Mouse (Mus musculus): ENCODE measurements around the gene 1700013F07Rik. TPM values are rescaled to one million over a fixed set of nuclear protein-coding genes. Genes with fewer than 3 reads are reported as not detected.
"Not testable (repeated sequence)": the region's sequence is repeated elsewhere in the genome, so short reads cannot be mapped to it uniquely, and the experiment has no call there.

The 1700013F07Rik gene
- total RNA-seq, 2 experiments from 2014 or later: not detected

DNA sequence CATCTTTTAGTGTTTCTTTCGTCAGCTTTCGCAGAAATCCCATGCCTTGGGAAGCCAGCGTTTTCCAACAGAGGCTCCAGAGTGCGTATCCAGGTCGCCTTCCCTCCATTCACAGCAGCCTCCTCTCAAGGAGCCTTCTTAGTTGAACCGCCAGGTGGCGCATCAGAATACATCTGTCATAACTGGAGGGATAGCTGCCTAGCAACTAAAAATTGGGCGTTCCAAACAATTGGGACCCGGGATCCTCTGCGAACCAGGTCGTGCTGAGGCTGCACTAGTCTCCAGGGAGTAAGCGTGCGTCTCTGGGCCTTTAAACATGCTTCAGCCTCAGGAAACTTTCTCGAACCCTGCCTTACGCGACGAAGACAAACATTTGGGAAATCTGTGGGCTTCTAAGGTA is 3.4 kb downstream of the 1700013F07Rik start:
- DNase-seq (ENCODE audit: low spot score): peak; percentile 66
- intact Hi-C loops (cut with DNase I): no loop called here

DNA sequence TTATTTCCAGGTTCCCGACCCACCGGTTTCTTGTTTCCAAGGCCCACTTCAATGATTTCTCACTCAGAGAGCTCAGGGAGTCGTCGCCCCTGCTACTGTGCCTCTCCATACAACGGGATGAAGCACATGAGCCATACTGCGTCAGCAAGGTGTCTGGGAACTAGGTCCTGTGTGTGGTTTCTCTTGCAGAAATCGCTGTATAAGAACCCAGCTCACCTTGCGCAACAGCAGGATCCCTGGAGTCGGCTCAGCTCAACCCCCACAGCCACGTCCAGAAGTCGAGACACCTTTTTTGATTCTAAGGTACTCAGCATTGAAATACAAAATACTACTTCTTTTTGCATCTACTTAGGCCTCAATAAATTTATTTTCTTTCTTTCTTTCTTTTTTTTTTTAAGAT is 8.3 kb downstream of the 1700013F07Rik start:
- intact Hi-C loops (cut with DNase I): no loop called here
- DNase-seq (ENCODE audit: low spot score): no peak

DNA sequence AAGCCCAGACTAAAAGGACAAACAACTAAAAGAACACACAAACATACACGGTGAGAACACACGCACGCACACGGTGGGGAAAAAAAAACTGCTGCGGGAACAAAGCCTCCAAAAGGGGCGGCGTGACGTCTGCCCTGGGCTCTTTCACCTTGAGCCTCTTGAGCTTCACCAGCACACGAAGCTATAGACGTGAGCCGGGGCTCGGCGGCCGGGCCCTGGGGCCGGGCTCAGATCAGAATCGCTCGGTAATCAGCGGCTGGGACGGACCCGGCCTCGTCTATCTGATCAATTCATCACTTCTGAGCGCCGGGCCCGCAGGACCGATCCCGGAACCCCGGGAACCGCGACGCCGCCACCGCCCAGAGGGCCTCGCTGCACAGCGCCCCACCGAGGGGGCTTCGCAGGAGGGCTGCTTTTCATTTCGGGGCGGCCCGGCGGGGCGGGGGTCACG is 20.2 kb downstream of the 1700013F07Rik start:
- no peak for DNase-seq (ENCODE audit: low spot score)
- intact Hi-C loops (cut with DNase I): no loop called here

DNA sequence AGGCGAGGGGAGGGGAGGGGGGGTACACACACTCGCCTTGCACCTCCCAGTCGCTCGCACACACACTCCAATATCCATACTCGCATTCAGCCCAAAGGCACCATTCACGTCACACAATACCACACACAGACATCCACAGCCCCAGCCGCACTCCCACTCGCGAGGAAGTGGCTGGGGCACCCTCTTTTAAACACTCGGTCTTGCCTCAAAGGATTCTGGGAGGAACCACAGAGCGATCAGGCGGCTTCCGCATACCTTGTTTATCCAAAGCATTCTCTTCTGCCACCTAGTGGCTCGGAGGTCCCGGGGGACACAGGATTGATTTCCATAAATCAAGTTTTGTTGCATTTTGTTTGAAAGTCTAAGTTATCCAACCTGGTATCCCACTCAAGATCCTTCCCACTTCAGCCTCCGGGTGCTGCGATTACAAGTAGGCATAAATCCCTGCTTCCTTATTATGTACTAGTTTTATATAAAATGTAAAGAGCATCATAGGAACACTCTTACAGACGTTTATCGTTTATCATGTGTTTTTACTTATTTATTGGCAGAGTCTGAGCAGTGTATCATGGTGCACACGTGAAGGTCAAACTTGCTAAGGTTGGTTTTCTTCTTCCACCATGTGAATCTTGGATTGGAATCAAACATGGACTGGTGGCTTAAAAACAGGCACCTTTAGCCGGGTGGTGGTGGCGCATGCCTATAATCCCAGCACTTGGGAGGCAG is 20.8 kb downstream of the 1700013F07Rik start:
- peak; percentile 85 for DNase-seq (ENCODE audit: low spot score)
- intact Hi-C loops (cut with DNase I): no loop called here

DNA sequence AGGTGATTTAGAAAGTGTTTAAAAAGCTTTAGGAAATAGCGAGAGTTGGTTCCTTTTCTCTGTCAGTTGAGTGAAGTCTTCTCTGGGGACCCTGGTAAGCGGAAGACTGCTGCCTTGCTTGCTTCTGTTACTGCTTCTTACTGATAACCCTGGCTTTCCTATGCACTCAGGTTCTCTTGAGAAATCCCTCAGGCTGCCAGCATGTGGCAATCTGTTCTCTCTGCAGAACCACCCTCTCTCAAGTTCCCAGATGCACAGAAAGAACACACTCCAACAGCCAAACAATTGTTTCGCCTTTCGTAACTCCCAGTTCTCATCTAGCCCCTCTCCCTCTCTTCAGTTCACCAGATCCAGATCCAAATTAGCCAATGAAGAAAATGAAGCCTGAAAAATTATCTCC is 23.9 kb downstream of the 1700013F07Rik start:
- intact Hi-C loops (cut with DNase I): no loop called here
- DNase-seq (ENCODE audit: low spot score): no peak

DNA sequence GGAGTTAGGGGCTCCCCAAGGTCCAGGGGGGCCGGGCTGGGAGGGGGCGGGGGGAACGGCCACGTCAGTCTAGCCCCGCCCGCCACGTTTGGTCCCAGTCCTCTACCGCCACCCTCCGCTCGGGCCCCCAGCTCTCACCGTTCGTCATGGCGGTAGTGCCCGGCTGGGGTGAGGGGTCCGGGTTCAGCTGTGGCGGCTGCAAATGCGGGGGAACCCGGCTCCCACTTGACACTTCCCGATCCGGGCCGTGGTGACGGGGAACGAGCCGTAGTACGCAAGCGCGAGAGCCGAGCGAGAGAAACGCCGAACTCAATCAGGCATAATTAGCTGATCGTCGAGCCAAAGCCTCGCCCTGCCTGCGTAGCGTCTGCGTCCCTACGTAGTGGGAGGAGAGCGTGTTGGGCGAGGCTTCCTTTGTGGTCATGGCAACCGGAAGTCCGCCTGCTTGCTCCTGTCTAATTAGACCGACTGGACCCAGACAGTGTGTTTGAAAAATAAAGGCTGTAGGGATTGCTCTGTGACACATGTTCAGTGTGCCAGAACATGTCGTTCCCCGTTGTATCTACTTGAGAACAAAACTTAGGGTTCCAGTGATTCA is 28.3 kb downstream of the 1700013F07Rik start, which contains the start of gene Tmem167b:
Tmem167b (minus strand) TSS at position 334 of the 598 bp plus-strand sequence.
- intact Hi-C loops (cut with DNase I): loop anchor here (2.0 to 10.0 kb wide), 3 partner anchors 93 to 357 kb away; partner anchors contain the start of gene Cyb561d1
- peak; percentile 95 for DNase-seq (ENCODE audit: low spot score)

DNA sequence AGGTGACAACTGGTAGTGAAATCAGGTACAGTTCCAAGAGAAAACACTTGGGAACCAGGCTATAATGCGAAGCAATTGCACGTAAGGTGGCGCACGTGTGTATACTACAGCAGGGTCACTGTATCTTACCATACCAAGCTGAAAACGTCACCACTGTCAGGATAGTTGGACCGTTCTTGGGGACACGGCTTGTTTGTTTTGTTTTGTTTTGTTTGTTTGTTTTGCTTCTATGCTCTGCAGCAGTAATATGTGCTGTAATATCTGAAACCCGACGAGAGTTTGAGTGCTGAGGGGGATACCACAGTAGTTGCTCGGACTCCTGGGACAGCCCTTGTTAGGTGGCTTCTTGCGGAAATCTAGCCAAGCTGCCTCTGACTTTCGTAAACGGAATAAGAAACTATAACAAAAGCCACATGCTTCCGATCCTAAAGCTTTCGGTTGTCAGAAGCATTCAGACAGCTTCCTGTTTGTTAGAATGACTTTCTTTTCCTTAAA is 28.9 kb downstream of the 1700013F07Rik start:
- intact Hi-C loops (cut with DNase I): loop anchor here (2.0 to 10.0 kb wide), 3 partner anchors 92 to 358 kb away; partner anchors contain the start of gene Cyb561d1
- DNase-seq (ENCODE audit: low spot score): no peak

DNA sequence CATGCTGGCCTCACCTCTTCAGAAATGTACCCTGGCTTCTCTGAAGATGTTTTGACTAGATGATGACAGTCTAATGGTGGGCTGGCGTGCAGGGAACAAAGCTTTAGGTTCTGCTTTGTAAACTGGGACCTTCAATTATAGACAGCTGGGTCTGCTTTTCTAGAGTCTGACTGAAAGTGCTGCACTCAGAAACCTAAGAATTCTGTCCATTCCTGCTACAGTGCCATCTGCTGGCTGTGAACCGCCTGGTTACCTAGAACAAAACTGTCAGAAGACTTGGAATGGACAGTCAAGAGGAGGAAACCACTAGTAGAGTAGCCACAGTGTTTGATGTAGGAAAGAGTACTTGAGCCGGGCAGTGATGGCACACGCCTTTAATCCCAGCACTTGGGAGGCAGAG is 29.4 kb downstream of the 1700013F07Rik start:
- DNase-seq (ENCODE audit: low spot score): peak; percentile 55
- intact Hi-C loops (cut with DNase I): loop anchor here (2.0 to 10.0 kb wide), 3 partner anchors 91 to 359 kb away; partner anchors contain the start of gene Cyb561d1

DNA sequence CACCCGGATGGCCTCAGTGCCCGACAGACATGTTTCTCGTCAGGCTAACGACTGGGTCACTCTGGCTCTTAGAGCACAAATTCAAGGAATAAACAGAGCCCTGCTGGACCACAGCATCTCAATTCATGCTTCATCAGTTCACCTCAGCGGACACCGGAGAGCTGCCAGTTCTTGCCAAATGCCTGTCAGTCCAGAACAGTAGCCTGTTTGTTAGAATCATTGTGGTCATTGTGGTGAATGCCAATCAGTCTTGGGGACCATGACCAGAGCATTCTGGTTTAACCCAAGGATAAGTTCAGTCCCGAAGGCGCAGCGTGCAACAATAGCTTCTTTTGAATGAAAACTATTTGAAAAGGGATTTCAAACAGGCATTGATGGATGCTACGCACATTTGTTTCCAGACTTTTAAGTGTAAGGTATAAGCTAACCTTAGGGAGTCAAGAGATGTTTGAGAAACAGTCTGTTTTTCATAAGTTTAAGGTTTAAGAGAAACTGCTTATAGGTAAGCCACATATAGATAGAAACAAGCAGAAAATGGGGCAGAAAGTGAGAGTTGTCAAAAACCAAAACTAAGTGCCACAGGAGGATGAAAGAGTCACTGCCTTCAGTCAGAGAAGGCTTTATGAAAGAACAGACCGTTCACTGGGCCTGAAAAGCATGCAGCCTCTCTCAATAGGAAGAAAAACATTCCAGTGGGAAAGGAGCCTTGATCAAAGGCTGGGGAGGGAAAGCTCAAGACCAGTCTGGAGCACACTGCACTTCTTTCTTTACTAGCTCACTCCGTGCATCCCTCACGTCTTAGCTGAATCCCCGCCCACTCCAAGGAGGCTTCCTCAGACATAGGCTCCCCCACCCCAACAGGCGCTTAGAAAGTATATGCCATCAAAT is 34.3 kb downstream of the 1700013F07Rik start:
- intact Hi-C loops (cut with DNase I): loop anchor here (10.0 kb wide), 1 partner anchor 363 kb away; the partner anchor contains the start of gene Cyb561d1
- DNase-seq (ENCODE audit: low spot score): no peak

DNA sequence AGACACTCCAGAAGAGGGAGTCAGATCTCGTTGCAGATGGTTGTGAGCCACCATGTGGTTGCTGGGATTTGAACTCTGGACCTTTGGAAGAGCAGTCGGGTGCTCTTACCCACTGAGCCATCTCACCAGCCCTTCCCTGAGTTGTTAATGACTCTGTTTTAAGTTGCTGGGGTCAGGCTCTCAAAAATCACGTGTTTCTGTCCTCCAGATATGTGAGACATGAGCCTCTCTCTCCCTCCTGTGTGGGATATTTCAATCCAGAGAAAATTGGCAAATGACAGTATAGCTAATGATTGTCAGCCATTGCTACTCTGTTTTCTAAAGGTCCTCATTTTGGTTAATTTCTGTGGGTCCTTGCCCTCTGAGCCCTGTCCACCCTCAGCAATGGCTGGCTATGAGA is 35.7 kb downstream of the 1700013F07Rik start:
- not testable (repeated sequence) for DNase-seq (ENCODE audit: low spot score)
- intact Hi-C loops (cut with DNase I): loop anchor here (10.0 kb wide), 1 partner anchor 365 kb away; the partner anchor contains the start of gene Cyb561d1

DNA sequence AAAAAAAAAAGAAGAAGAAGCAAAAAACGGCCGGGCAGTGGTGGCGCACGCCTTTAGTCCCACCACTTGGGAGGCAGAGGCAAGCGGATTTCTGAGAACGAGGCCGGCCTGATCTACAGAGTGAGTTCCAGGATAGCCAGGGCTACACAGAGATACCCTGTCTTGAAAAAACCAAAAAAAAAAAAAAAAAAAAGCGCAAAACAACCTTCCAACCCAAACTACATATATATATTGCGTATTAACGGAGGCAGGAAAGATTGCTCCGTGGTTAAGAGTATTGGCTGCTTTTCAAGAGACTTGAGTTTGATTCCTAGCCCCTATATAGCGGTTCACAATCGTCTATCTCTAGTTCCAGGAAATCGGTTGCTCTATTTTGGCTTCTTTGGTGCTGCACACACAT is 36.9 kb downstream of the 1700013F07Rik start:
- no peak for DNase-seq (ENCODE audit: low spot score)
- intact Hi-C loops (cut with DNase I): no loop called here

DNA sequence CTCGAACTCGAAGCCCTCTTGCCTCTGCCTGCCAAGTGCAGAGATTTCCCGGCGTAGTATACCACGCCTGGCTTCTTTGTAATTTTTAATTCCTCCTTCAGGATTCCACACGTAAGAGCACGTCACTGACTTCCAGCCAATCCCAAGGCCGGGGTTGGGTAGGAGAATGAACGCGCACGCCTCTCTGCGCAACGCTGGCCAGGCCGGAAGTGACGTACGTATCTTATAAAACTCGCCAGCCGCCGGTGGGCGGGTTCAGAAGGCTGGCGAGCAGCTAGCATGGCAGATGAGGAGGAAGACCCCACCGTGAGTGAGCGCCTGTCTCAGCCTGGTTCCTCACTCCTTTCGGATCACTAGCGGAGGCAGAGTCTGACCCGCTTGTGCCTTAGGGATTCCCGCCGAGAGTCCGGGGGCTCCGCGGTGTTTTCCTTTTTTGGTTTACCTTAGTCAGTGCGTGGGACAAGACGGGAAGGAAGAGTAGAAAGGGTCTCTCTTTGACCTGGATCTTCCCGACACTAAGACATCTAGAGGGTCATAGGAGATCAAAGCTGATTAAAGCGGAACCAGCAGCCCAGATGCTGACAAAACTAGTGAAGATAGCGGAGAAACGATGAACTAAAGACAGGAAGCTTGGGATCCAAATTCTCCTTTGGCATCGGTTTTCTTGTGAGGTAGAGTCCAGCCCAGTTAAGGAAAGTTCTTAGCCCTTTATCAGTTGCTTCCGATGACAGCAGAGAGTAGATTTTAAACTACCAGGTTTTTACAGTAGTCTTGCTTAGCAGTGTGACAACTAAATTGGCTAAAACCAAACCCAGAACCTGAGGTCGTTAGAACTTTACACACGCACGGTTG is 37.7 kb downstream of the 1700013F07Rik start, which contains the start of gene Taf13:
Taf13 (plus strand) TSS at position 256 of the 852 bp plus-strand sequence.
- intact Hi-C loops (cut with DNase I): loop anchor here (2.0 kb wide), 1 partner anchor 19 kb away; the partner anchor contains the start of gene Wdr47
- peak; percentile 95 for DNase-seq (ENCODE audit: low spot score)

DNA sequence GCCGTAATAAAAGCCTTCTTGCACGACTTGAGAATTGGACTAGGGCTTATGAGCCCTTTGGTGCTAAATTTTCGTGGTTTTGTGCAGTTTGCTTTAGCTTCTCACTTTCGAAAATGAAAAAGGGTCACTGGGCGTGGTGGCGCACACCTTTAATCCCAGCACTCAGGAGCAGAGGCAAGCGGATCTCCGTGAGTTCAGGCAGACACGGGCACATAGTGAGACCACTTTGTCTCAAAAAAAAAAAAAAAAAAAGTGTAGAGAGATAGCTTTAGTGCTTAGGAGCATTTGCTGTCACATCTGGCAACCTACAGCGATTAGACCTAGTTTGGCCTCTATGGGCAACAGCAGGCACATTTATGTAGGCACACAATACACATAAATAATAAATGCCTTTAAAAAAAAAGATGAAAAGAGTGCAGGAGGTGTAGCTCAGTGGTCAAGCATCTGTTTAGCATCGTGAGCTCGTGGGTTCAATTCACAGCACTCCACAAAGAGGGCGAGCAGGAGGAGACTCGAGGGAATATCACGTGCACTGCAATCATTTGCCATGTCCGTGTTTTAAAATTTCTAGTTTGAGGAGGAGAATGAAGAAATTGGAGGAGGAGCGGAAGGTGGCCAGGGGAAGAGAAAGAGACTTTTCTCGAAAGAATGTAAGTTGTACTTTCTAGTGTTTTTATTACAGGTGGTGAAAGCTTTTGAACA is 38.5 kb downstream of the 1700013F07Rik start:
- no peak for DNase-seq (ENCODE audit: low spot score)
- intact Hi-C loops (cut with DNase I): loop anchor here (2.0 kb wide), 1 partner anchor 18 kb away; the partner anchor contains the start of gene Wdr47

DNA sequence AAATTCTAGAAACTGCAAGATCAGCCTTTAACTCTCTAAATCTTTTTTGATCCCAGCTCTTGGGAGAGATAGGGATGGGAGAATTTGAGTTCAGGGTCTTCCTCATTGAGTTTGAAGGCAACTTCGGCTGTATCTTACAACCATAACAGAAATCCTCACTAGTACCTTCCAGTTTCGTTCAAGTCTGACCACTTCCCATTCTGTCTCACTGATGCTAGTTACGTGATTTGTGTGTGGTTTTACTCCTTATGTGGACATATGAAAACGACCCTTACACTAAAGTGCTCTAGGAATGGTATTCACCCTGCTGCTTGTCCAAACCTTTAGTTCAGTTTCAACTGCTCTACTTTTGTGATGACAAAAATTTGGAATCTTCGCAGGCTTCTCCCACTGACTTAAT is 40.1 kb downstream of the 1700013F07Rik start:
- no peak for DNase-seq (ENCODE audit: low spot score)
- intact Hi-C loops (cut with DNase I): no loop called here

DNA sequence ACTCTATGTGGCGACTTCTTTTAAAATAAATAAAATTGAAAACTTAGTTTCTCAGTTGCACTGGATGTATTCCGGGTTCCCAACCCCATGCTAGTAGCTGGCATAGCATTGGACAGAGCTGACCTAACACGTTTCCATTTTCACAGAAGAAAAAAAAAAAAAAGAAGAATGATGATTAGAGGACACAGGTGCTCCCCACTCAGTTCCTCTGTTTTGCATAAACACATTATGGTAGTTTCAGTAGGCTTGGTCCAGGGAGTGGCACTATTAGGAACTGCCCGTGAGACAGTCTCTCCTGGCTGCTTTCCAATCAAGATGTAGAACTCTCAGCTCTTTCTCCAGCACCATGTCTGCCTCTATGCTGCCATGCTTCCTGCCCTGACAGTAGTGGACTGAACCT is 50.6 kb downstream of the 1700013F07Rik start:
- intact Hi-C loops (cut with DNase I): no loop called here
- no peak for DNase-seq (ENCODE audit: low spot score)

DNA sequence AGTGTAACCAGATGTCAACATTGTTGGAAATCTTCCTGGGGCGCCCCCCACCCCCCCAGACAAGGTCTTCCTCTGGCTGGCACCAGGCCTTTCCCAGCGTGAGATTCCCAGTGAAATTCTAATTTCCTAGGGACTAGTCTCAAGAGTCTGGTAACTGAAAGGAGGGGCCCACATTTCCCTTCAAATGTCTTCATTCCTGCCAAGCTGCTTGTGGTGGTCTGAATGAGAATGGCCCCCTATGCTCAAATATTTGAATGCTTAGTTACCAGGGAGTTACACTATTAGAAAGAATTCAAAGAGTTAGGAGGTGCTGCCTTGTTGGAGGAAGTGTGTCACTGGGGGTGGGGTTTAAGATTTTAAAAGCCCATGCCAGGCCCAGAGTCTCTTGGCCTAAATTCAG is 54.5 kb downstream of the 1700013F07Rik start:
- DNase-seq (ENCODE audit: low spot score): no peak
- intact Hi-C loops (cut with DNase I): no loop called here

DNA sequence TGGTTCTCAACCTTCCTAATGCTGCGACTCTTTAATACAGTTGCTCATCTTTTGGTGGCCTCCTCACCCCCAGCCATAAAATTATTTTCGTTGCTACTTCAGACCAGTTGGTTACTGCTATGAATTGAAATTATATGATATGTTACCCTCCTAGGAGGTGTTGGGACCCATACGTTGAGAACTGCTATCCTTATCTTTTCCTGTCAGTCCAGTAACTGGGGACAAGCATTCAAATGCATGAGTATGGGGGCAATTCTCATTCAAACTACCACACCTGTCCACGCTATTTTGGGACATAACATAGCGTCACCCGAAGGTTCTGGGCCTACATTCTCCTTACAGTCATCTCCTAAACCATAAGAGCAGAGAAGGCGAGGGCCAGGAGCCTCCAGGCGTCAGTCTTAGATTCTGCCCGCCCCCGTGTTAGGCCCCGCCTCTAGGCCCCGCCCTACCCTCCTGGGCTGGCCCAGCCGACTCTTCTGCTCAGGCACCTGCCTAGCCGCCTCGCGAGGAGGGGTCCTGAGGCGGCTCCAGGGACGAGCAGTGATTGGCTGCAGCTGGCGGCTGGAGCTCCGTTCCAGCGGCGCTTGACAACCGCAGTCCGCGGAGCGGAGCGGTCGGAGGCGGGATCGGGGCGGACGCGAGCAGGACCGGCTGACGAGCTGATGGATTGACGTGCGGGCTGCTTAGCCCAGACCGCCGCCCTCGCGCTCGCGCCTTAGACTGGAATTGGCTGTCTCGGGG is 57.0 kb downstream of the 1700013F07Rik start, which contains the start of gene Wdr47:
Wdr47 (plus strand) TSS at position 494 of the 744 bp plus-strand sequence.
- peak; percentile 91 for DNase-seq (ENCODE audit: low spot score)
- intact Hi-C loops (cut with DNase I): loop anchor here (2.0 to 5.0 kb wide), 2 partner anchors 18 to 131 kb away; partner anchors contain the start of gene Gpsm2

All from heart, postnatal 25 days (tissue).